Mouse (Mus musculus) Muller cell, postnatal 12 days (primary cell): ENCODE results near the gene Serpinb11.

Experiments used
- DNase-seq: peaks from one replicate; pipeline ENCODE4 v3.0.0-alpha.2; 2015; ENCODE audit errors: inconsistent ontology term

The Serpinb11 gene

DNA sequence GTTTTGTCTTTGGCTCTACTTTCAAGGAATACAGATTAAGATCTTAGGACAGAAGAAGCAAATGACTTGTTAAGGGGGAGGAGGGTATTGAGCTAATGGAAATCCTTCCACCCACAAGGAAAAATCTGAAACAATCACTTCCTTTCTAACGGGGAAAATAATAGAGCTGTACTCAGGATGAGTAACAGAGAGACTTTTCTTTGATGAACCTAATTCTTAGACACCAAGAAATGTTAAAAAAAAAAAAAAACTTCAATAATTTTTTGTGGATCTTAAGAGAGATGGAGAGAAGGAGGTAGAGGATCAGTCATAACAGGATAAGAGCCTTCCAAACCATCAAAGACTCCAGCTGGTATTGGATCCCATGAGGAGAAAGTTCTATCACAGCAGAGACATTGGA, at the start of gene Serpinb11:
Gene Serpinb11 (plus strand): TSS at position 301 of the 400 bp plus-strand sequence.
- no peak for DNase-seq

DNA sequence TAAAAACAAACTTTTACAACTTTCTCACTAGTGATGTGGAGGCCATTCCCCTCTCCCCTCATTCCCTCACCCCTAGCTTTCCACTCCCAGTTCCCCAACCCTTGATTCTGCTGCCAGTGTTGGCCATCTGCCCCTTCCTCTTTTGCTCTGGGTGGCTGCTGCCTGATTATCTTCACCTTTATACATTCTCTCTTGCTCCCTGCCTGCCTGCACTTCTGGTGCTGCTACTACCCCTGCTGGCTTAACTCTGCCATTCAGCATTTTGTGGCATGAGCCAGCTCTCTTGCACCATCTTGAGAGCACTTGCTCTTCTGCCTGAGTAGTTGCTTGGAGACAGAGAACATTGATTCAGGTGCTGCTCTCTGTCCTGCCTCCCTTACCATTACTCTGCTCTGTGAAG, 15.0 kb upstream of the Serpinb11 start:
- DNase-seq: no peak

- no peak for DNase-seq
Observed at GRCm38 (mm10) chr1:107346788-107347187, 14.2 kb upstream of the Serpinb11 start.

DNA sequence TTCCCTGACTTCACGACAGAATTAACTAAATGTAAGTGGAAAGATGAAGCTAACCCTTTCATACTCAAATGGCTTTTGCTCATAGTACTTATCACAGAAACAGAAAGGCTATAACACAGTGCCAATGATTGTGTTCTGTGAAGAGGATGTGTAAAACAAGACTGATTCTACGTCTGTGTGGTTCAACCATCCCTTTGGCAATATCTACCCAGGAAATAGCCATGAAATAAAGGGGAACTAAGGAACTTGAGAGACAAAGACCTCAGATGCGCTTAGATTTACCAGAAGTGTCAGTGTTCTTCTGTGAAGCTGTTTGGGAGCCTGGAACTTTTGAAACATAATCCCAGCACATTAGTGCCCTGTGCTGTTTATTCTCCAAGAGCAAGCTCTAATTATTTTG, 10.6 kb upstream of the Serpinb11 start:
- no peak for DNase-seq

- DNase-seq: peak; percentile 27
Observed at GRCm38 (mm10) chr1:107351115-107351514, 9.9 kb upstream of the Serpinb11 start.

DNA sequence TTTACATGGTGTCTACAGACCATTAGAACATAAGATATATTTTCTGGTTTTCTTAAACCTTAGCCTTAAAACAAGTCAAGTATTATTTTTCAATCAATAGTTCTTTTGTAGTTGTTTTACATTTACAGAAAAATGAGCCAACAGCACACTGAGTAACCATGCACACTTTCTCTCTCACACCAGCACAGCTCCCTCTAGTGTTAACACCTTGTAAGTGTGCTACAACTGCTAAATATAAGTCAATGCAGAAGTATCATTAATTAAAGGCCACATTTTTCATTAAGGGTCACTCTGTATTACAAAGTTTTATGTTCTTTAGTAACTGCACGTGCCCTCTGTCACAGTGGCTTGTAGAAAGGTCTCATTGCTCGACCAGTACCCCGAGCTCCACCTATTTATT, 8.0 kb upstream of the Serpinb11 start:
- no peak for DNase-seq

GRCm38 (mm10) chr1:107365973-107366372, 5.0 kb downstream of the Serpinb11 start:
- peak; percentile 64 for DNase-seq

DNA sequence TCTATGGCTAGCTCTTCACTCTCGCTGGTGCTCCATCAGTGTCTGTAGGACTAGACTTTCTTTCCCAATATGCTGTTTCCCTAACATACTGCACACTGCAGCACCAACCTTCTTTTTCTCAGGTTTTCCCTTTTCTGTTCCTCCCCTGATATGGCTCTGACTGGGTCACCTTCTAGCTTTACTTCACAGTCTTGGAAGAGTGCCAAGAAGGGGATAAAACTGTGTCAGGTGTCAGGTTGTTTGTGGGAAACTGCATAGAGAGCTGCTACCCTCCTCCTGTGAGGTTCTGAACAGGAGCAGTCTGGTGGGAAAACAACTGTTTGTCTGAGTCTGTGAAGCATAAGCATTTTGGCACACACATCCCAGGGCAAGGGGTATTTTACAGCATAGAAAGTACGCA, 7.9 kb downstream of the Serpinb11 start:
- no peak for DNase-seq

GRCm38 (mm10) chr1:107376952-107377351, 16.0 kb downstream of the Serpinb11 start:
- DNase-seq: no peak

DNA sequence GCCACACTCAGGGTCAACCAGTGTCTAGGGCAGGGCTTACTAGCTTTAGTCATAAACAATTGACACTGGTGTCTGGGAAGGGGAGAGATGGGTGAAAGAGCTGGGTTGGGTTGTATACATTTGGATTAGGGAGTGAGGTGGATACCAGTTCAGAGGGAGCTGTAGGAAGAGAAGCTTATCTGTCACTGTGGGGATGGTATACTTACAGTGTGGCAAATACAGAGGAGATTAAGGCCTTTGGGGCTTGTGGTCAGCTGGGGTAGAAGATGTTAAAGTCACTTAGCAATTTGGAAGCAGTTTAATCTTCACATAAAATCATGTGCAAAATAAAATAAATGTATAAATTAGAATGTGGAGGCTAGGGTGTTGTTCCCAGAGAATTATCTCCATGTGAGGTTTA, 17.4 kb downstream of the Serpinb11 start:
- no peak for DNase-seq

DNA sequence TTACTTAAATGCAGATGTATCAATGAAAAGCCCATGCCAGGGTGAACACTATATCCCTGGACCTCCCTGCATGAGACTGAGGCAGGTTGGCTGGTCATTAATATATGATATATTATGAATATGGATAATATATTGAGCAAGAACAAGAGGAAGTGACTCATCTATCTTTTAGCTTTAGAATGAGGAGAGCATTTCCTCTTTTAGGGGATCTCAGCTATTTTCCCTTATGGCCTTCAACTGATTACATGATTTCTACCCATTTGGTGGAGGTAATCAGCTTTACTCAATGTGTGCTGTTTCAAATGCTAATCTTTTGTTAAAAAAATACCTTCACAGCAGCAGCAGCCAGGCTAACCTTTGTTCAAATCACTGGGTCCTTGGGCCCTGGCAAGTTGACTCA, 20.5 kb downstream of the Serpinb11 start:
- DNase-seq: no peak

- no peak for DNase-seq
Observed at GRCm38 (mm10) chr1:107382404-107382803, 21.4 kb downstream of the Serpinb11 start.

DNA sequence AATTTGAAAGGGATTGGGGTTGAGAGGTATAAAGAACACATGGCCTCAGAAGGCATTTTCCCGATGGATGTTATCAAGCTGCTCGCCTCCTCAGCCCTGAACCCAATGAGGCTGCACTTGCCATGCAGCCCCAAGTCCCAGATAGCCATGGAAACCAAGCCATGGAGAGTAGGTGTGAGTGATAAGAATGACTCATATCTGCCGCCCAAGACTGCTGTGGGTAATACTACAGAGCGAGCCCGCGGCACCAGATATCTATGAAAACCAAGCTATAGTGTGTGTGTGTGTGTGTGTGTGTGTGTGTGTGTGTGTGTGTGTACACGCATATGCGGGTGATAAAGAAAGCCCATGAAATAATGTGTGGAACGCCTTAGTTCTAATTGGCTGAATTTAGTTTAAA, 23.5 kb downstream of the Serpinb11 start:
- no peak for DNase-seq

DNA sequence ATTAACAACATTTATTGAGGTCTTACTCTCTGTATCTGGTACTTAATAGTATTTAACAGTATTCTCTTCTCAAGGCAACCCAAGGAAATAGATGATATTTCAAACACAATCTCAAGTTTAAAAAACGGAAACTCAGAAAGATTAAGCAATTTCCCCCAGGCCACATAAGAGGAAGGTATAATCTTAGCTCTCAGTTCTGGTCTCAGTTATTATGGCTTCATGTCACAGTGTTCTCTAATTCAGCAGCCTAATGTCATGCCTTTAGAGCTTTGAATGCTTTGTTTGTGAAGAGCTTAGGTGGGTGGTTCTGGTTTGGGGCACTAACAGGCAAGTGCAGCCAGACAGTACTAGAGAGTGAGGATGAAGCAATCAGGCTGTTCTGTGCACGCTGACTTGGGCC, 28.8 kb downstream of the Serpinb11 start:
- DNase-seq: no peak

DNA sequence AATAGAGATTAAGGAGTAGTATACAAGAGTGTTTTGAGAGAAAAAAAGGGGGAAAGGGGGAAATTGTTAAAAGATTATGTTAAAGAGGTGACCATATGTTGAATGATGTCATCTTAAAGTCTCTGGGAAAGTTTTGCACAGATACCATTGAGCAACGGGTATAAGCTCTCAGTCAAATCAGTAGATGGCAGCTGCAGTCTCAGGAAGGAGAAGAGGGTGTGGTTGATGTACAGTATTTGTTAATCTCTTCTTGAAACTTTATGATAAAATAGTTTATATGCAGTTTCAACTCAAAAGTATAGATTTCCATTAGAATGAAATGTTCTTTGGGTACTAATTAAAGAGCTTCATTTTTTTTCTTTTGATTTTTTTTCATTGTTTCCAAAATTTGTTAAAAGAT, 36.5 kb downstream of the Serpinb11 start:
- DNase-seq: no peak

GRCm38 (mm10) chr1:107399355-107399754, 38.4 kb downstream of the Serpinb11 start, which contains the start of gene Serpinb7:
Gene Serpinb7 (plus strand): TSS chr1:107399655.
- DNase-seq: no peak

DNA sequence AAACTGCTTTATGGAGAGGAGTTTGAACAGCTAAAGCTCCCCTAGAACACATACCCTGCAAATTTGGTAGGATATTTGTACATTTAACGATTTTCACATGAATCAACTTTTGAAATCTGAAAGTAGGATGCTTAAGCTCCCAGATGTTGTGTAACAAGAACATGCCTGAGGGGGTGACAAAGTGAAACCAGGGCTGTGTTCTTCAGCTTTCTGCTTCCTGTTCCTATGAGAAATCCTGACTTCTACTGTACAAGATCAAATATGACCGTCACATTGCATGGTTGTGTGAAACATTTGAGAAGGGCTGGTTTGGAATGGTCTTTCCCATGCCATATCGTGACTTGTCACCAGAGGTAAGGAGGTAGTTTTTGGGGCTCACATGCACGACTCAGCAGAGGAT, 41.1 kb downstream of the Serpinb11 start:
- DNase-seq: no peak

DNA sequence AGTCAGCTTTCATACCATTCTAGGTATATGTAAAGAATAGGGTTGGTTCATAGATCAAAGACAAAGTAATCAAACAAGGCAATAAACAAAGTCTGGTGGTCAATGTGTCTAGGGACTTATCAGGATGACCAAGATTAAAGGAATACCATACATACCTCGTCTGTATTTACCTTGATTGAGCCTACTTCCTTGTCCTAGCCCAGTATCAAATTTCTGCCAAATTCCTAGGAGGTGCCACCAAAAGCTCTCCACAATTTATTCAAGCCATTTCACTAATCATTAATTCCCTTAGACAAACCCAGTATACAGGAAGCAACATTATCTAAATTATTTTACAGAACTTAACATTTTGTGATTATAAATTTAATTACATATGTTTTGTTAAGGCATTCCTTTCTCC, 53.7 kb downstream of the Serpinb11 start:
- no peak for DNase-seq

- DNase-seq: no peak
Observed at GRCm38 (mm10) chr1:107422487-107422886, 61.5 kb downstream of the Serpinb11 start.
